Mouse (Mus musculus) c-Kit-positive CD71-positive TER-119-negative erythroid progenitor cells, embryonic 14.5 days (primary cell): ENCODE measurements around the gene Cmtm4.
"Not testable (repeated sequence)": the region's sequence is repeated elsewhere in the genome, so short reads cannot be mapped to it uniquely, and the experiment has no call there.

ENCODE experiments used
- DNase-seq: peaks from one replicate; pipeline ENCODE4 v3.0.0-alpha.2; 2013; ENCODE audit warnings: low read depth

Cmtm4 gene

GRCm38 (mm10) chr8:104339229-104339982 is 56.2 kb downstream of the Cmtm4 start, which contains the start of gene Cmtm3:
Cmtm3 (plus strand) TSS chr8:104339410.
- no peak for DNase-seq

- no peak for DNase-seq
These were observed 57.7 kb downstream of the Cmtm4 start for GRCm38 (mm10) chr8:104337890-104338289.

- DNase-seq: no peak
These were observed 58.8 kb downstream of the Cmtm4 start for GRCm38 (mm10) chr8:104336806-104337205.

GRCm38 (mm10) chr8:104334196-104334595 is 61.4 kb downstream of the Cmtm4 start:
- no peak for DNase-seq

- no peak for DNase-seq
These were observed 61.8 kb downstream of the Cmtm4 start for GRCm38 (mm10) chr8:104333786-104334185.

- no peak for DNase-seq
These were observed 62.7 kb downstream of the Cmtm4 start for GRCm38 (mm10) chr8:104332665-104333631.

GRCm38 (mm10) chr8:104321930-104322329 is 73.7 kb downstream of the Cmtm4 start, which contains the start of gene Cmtm2b:
Cmtm2b (plus strand) TSS chr8:104322230.
- not testable (repeated sequence) for DNase-seq

GRCm38 (mm10) chr8:104321267-104321666 is 74.3 kb downstream of the Cmtm4 start, which contains the start of gene Gm11020:
Gm11020 (plus strand) TSS chr8:104321567.
- DNase-seq: not testable (repeated sequence)

GRCm38 (mm10) chr8:104313311-104313710 is 82.3 kb downstream of the Cmtm4 start:
- no peak for DNase-seq

GRCm38 (mm10) chr8:104312023-104312422 is 83.6 kb downstream of the Cmtm4 start:
- not testable (repeated sequence) for DNase-seq

- not testable (repeated sequence) for DNase-seq
These were observed 86.0 kb downstream of the Cmtm4 start, which contains the start of the genes Gm45711 and Cmtm1 for GRCm38 (mm10) chr8:104309441-104310155. Gm45711 (minus strand) TSS chr8:104310081. Cmtm1 (minus strand) TSS chr8:104310145.

GRCm38 (mm10) chr8:104308341-104308740 is 87.3 kb downstream of the Cmtm4 start:
- not testable (repeated sequence) for DNase-seq

- no peak for DNase-seq
These were observed 90.6 kb downstream of the Cmtm4 start for GRCm38 (mm10) chr8:104304962-104305361.

- not testable (repeated sequence) for DNase-seq
These were observed 93.1 kb downstream of the Cmtm4 start for GRCm38 (mm10) chr8:104302536-104302935.

- not testable (repeated sequence) for DNase-seq
These were observed 94.0 kb downstream of the Cmtm4 start for GRCm38 (mm10) chr8:104301577-104301976.
